Mouse (Mus musculus) WW6 (cell line): ENCODE data around the gene Gm11567.
"Not testable (repeated sequence)": the region's sequence is repeated elsewhere in the genome, so short reads cannot be mapped to it uniquely, and the experiment has no call there.

Experiments
- DNase-seq: peaks from one replicate; pipeline ENCODE4 v3.0.0-alpha.2; 2013; ENCODE audit warnings: low read depth, low spot score

Gene Gm11567

DNA sequence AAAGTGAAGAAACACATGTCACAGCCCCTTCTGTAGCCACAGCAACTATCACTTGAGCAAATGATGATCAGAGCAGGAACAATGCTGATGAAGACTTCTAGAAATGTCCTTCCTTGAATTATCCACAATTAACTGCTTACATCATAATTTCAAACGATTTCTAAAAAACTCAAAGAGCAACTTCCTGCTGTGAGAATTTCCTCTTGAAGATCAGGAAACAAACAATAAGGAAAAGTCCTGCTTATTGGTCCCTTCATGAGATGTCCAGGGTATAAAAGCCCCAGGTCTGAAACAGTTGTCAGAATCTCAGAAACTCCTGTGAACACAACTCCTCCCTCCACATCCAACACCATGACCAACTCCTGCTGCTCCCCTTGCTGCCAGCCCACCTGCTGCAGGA is at the start of gene Gm11567:
Gene Gm11567 (plus strand): TSS at position 301 of the 400 bp plus-strand sequence.
- not testable (repeated sequence) for DNase-seq

- DNase-seq: no peak
Measured at GRCm38 (mm10) chr11:99837966-99838365, 41.0 kb upstream of the Gm11567 start, which contains the start of gene 2300003K06Rik. TSS of gene 2300003K06Rik (minus strand) at chr11:99838066.

- no peak for DNase-seq
Measured at GRCm38 (mm10) chr11:99842185-99842584, 36.8 kb upstream of the Gm11567 start.

- no peak for DNase-seq
Measured at GRCm38 (mm10) chr11:99846746-99847145, 32.2 kb upstream of the Gm11567 start.

DNA sequence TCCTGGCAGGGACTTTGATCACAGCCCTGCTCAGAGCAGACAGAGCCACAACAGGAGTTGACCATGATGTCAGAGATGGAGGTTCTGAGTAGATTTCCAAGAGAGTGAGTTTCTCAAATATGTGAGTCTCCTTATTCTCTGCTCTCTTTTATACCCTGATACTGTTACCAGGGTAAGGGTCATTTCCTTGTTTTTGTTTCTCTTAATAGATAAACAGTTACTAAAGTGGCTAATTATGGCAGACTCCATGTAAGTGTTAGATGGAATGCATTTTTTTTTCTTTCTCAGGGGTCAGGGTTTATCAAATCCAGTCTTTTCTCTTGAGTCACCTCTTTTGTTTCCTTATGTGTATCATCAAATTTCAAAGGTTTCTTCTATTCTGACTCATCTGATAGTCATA is 27.5 kb upstream of the Gm11567 start, which contains the start of gene Krtap4-16:
Gene Krtap4-16 (minus strand): TSS at position 101 of the 400 bp plus-strand sequence.
- no peak for DNase-seq

GRCm38 (mm10) chr11:99854121-99854520 is 24.9 kb upstream of the Gm11567 start:
- no peak for DNase-seq

DNA sequence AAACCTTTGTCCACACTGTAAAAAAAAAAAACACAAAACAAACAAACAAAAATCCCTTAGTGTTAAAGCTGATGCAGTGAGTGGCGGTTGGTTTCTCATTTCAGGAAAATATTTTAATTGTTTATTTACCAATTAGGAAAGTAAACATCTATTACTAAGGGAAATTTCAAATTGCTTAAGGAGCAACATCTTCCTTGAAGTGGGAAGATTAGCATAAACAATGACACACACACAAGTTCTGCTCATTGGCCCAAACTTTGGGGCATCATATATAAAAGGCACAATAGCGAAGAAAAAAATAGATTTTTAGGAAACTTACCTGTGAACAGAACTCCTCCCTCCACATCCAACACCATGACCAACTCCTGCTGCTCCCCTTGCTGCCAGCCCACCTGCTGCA is 21.4 kb upstream of the Gm11567 start, which contains the start of gene Gm11568:
Gene Gm11568 (plus strand): TSS at position 301 of the 400 bp plus-strand sequence.
- no peak for DNase-seq

DNA sequence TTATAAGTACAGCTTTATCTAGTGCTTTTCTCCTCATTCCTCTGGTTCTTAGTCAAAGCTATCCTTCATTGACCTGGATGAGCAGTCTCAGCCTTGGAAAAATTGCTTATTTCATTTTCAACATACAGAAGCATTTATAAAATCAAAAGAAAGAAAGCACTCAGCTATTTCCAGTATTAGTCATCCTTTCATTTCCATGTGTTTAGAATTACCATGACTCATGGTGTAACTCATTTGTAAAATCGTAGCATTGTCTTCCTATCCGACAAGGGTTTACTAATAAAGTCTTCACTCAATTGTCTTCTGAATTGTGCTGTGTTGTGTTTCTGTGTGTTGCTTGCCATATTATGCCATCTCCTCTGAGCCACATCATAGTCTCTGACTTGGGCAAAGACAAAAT is 20.2 kb upstream of the Gm11567 start:
- no peak for DNase-seq

DNA sequence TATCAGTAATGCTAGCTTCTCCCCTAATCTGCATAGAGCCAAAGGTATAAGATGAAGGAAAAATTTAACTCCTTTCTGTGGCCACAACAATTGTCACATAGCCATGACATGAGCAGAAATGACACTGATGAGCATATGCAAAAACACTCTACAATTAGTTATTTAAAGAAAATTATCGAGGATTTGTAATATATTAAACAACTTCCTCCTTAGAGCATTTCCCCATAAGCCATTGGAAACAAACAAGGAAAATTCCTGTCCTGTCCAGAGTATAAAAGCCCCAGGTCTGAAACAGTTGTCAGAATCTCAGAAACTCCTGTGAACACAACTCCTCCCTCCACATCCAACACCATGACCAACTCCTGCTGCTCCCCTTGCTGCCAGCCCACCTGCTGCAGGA is 14.8 kb upstream of the Gm11567 start, which contains the start of gene Gm11559:
Gene Gm11559 (plus strand): TSS at position 301 of the 400 bp plus-strand sequence.
- not testable (repeated sequence) for DNase-seq

- not testable (repeated sequence) for DNase-seq
Measured at GRCm38 (mm10) chr11:99873089-99873488, 5.9 kb upstream of the Gm11567 start, which contains the start of gene Krtap9-1. TSS of gene Krtap9-1 (plus strand) at chr11:99873389.

DNA sequence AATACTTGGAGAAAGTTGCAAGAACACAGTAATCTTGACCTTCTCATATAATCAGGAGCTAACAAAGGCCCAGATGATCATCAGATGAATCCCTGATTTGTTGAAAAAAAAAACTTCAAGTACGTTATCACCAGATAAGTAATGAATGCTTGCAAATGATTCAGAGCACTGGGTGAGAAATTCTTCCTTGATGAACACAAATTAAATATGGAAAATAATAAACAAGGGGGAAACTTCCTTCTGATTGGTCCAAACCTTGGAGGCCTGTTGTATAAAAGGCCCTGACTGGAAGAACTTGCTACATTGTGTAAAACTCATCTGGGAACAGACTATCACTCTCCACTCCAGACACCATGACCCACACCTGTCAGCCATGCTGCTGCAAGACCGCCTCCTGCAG is 28.6 kb downstream of the Gm11567 start, which contains the start of gene Krtap31-1:
Gene Krtap31-1 (plus strand): TSS at position 301 of the 400 bp plus-strand sequence.
- DNase-seq: no peak

GRCm38 (mm10) chr11:99914451-99914850 is 35.5 kb downstream of the Gm11567 start, which contains the start of gene Gm11565:
TSS of gene Gm11565 (plus strand) at chr11:99914751.
- DNase-seq: no peak
